Mouse (Mus musculus): ENCODE data around the gene Fbxo8. TPM values are rescaled to one million over a fixed set of nuclear protein-coding genes. Genes with fewer than 3 reads are reported as not detected.

The Fbxo8 gene
- polyA plus RNA-seq, 1 experiment from 2014 or later = 65.9 TPM

DNA sequence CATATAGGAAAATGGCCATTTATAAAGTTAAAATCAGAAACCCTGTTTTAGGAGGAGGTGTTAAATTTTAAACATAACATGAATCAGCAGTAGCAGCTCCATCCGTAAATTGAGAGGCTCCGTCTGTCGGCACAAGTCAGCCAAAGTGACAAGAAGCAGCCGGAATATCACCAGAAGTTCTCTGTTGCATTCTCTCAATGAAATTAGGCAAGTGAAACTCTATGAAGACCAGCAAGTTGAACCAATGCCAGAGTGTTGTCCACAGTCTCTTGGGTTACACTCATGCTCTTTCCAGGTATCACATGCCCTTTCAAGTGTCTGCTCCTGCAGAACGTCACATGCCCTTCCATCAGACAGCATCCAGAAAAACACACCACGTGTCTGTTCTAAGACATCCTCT is 60.8 kb downstream of the Fbxo8 start:
- DNase-seq (ENCODE audit: low spot score) = no peak

DNA sequence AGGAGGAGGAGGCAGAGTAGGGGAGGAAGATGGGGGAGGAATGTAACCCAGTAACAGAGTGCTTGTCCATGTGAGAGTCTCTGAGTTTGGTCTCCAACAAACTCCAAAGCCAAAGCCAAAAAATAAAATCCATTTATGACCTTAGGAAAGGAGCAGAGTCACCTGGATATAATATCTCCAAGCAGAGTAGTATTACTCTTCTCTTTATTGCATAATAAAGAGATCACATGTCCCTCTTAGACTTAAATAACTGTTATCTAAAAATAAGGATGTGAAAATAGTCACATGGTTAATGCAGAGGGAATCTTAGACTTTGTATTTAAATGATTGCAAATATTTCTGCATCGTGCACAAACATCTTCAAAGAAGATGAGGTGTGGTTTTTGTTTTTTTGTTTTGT is 63.3 kb downstream of the Fbxo8 start:
- DNase-seq (ENCODE audit: low spot score) = no peak

DNA sequence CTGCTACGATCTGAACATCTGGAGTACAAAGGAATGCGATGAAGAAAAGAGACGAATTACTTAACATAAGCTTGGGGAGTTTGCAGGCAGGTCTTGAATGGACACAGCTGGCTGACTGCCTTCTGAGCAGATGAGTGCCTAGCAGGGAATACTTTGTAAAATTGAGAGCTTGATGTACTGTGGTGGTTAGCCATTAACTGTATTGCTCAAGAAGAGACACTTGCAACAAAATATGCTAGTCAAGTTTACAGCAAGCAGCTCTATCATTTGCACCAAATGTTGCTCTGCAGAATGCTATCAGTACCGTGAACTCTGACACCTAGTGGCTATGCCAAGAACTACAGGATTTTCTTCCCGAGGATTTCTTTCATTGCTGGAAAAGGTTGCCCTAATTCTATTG is 64.1 kb downstream of the Fbxo8 start:
- DNase-seq (ENCODE audit: low spot score) = peak; percentile 41

DNA sequence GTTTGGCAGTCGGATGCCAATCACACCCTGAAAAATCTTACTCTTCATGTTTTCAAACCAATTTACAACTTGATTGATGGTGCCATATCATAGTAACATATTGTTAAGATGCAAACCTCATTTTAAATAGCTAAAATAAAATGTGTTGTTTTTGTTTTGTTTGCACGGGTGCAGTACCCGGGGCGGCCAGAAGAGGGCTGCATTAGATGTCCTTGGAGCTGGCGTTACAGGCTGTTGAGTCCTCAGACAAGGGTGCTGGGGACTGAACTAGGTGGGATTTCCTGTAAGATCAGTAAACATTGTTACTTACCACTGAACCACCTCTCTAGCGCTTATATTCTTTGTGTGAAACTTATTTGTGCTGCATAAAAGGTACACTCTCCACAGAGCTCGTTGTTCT is 65.4 kb downstream of the Fbxo8 start:
- peak; percentile 44 for DNase-seq (ENCODE audit: low spot score)

DNA sequence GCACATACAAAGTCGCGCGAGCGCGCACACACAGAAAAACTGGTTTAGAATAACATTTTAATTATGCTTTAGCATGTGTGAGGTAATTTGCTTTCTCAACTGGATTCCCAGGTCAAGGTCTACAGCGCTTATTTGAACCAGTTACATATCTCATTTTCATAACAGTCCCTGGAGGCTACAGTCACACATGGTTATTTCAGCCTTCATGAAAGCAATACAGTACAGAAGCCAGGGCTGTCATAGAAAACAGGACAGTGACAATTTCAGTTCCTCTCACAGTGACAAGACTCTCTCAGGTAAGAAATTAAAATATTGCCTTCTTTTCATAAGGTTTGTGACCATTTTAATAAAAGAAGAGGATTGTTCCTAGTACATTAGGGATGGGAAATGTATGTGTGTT is 66.4 kb downstream of the Fbxo8 start:
- no peak for DNase-seq (ENCODE audit: low spot score)

DNA sequence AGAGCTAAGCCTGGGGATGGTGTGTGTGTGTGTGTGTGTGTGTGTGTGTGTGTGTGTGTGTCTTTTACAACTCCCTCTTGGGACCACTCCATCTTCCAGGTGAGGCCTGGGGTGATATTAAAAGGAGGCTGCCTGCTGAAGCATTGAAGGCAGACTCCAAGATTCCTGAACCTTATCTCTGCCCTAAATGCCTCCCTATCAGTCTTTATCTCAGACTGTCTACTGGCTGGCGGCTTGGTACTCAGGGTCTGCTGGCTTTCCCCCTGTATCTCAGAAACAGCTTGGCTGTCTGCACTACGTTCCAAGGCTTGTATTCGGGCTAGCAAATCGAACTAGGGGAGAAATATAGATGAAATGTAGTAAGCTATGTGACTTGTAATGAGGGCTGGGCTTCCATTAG is 68.2 kb downstream of the Fbxo8 start:
- no peak for DNase-seq (ENCODE audit: low spot score)

DNA sequence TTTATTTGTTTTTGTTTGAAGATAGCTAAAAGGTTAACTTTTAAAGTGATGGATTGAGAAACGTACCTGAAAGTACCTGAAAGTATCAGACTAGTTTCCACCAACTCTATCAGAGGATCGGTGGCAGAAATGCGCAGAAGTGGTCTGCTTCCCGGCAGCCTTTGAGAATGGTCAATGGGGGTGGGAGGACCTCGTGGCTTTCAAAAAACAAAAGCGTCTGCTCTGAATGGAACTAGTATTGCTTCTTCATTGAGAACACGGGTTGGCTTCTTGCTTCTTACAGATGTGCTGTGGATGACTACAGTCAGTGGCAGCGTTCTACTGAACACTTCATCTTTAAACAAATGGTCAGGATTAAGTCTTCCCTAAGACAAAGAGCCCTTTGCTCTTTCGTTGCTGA is 68.7 kb downstream of the Fbxo8 start:
- no peak for DNase-seq (ENCODE audit: low spot score)

DNA sequence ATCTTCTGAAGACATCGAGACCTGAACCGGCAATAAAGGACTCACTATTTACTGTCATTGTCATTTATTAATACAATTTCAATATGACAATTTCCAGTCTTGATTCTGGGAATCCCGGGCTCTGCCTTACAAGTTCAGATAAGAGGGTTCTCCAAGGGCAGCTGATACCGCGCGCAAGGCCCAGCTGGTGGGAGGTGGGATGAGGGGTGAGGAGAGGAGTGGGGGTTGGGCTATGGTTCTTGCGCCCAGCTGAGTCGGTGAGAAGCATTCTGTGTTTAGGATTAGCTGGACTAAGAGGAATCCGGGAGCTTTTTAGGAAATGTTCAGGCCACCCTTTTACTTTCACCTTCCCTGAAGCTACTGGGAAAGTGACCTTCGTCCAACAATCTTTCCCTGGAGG is 69.8 kb downstream of the Fbxo8 start:
- DNase-seq (ENCODE audit: low spot score) = no peak

DNA sequence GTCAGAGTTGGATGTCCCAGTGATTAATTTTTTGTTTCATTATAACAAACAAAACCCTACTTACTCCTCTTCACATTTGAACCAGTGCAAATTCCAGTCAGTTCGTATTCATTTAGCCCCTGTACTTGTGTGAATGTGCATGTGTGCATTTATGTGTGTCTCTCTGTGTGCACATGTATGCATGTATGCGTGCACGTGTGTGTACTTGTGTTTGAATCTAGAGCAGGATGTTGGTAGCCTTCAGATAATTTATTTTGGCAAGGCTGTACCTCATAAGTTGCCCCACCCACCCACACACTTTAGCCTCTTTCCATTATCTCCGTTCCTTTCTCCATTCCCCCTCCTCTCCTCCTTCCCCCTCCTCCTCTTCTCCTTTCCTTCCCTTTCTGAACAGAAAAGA is 70.2 kb downstream of the Fbxo8 start:
- DNase-seq (ENCODE audit: low spot score) = no peak

DNA sequence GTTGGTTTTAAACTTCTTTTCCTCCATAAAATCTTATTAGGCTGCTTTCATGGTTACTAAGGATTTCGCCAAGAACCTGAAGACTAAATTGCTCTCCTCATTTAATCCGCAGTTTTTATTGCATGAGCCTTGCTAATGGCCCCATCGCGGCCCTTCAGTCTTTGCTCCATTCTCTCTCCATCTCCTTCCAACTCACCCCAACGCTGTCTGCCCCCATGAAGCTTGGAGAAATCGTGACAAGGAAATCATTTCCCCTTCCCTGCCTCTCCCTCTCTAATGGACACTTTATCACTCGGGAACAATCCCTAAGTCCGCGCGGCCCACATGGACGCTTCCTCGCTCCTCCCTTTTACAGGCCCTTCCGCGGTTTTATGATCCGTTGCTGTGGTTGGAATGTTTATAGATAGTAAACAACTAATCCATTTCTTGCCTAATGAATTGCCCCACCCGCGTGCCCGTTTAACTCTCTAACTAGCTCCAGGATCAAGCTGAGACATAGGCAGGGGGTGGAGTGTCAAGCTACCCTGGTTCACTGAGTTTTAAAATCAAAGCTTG is 71.7 kb downstream of the Fbxo8 start:
- no peak for DNase-seq (ENCODE audit: low spot score)

DNA sequence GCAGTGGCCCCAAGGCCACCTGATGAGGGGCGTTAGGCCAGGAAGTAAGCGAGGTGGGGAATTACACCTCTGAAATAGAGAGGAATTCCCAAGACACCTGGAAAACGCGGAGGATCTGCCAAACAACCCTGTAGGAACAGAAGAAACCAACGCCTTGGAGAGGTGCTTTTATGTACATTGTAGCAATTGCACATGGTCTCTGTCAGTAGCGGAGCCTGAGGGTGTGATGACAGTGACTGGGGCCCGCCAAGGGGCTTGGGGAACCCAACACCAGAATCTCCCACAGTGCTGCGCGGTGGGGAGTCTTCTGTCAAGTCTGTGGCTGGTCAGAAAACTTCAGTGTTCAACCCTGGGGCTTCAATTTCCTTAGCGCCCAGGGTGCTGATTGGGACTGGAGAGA is 72.5 kb downstream of the Fbxo8 start:
- DNase-seq (ENCODE audit: low spot score) = no peak

DNA sequence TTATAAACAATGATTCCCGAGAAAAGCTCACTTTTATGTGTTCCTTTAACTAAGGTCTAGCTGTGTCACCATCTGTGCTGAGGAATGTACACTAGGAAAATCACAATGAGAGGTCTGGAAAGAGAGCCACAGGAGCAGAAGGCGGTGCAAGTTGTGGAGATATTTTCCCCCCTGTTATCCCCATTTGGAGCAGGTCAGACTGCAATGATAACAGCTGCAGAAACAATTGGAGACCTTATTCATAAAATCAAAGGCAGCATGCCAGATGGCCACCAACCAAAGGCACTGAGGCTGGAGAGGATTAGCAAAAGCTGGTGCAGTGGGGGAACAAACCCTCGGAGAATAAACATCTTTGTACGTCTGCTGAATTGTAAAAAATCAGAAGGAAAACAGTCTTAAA is 78.3 kb downstream of the Fbxo8 start:
- DNase-seq (ENCODE audit: low spot score) = no peak

DNA sequence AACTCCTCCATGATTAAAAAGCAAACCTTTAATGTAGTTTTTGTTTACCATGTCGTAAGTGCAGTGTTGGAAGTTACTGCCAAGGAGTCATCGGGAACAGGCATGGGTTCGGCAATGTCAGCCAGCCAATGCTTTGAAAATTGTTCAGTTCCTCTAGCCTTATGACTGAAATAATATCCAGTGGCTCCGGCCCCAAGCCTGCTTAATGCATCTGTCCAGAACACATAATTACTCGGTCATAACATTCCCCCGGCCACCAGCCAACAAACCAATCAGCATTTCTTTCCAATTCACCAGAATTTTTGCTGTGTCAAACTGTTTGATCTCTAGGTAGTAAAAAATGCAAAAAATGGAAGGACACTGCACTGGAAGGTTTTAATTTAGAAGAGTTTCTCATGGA is 88.4 kb downstream of the Fbxo8 start:
- no peak for DNase-seq (ENCODE audit: low spot score)

Small RNA genes lying within 50 kb of the gene (microRNA-seq; reads per million reads assigned to microRNA genes)
- gene Gm25992 (ENCODE audit: borderline number of aligned reads) = not detected

Other genes starting within 250 kb of the Fbxo8 start
- 45.3 and 47.9 TPM in 2 replicates for gene Cep44, start within 50 bp of the Fbxo8 start, polyA plus RNA-seq (2015; fragmentation: Nextera tagmentation; extraction: Ambion mirVana)

All from thymus, postnatal 0 days (tissue).